Mouse (Mus musculus) thymus, postnatal 25 days (tissue): ENCODE data around the gene Spam1.

Experiments used
- DNase-seq: peaks from one replicate; pipeline ENCODE4 v3.0.0; 2022

Gene Spam1

GRCm38 (mm10) chr6:24790888-24791287 lies at the start of gene Spam1:
Gene Spam1, plus strand, starts transcription at chr6:24791188.
- no peak for DNase-seq

- DNase-seq: no peak
These were observed 43.0 kb upstream of the Spam1 start, which contains the start of gene Hyal4 for GRCm38 (mm10) chr6:24748029-24748428. Gene Hyal4, plus strand, starts transcription at chr6:24748329.

GRCm38 (mm10) chr6:24759281-24759680 lies 31.7 kb upstream of the Spam1 start:
- DNase-seq: no peak

GRCm38 (mm10) chr6:24766261-24766660 lies 24.7 kb upstream of the Spam1 start:
- DNase-seq: no peak

GRCm38 (mm10) chr6:24779182-24779581 lies 11.8 kb upstream of the Spam1 start:
- DNase-seq: no peak

- DNase-seq: no peak
These were observed 31.1 kb downstream of the Spam1 start for GRCm38 (mm10) chr6:24822070-24822469.
